Mouse (Mus musculus): ENCODE data around the gene Pdzrn4.

Gene Pdzrn4

DNA sequence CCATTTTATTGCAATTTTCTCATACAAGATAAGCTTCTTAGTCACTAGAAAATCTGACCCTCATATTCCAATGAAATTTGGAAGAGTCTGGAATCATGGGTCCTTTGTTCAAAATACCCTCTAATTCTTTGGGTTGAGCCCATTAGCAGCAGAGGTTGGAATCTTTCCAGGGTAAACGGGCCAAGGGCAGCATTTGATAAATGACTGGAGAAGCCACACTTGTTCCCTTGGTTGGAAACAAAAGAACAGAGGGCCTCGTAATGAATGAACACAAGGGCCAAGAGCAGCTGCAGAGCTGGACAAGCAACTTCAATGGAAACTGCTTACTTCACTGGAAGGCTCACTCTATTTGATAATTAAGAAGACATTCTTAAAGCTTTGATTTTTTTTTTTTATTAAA is 198.0 kb downstream of the Pdzrn4 start:
- peak in 1 of 2 experiments; percentile 3 for DNase-seq

DNA sequence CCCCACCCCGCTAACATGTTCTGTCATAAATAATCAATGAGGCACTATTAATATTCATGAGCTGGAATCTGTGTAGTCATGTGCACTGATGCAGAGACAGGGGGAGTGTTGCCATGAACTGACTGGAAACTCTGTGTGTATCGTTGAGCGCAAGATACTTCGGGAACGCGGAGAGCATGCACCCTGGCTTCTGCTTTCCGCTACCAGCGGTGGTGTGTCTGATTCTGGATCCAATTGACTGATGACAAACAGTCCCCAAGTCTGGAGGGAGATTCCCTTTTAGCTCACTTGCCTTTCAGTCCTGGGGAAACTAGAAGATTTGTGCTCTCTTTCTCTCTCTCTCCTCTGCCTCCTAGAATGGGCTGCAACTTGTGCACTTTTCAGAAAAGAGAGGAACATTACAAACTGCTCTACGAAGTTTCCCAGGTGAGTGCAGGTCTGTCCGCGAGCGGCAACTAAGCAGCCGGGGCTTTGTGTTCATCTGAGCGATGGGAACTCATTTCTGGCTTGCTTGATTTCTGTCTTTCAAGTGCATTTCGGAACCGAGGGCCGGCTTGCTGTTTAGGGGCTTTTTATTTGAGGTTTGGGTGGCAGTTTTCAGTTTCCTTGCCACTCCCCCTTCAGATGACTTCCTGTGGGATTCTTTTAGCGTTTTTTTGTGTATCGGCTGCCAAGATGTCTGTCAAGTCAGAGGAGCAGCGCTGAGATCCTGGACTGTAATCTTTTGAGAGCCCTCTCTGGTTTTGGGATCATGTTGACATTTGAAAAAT is 200.5 kb downstream of the Pdzrn4 start:
- peak; percentile 18 for DNase-seq

DNA sequence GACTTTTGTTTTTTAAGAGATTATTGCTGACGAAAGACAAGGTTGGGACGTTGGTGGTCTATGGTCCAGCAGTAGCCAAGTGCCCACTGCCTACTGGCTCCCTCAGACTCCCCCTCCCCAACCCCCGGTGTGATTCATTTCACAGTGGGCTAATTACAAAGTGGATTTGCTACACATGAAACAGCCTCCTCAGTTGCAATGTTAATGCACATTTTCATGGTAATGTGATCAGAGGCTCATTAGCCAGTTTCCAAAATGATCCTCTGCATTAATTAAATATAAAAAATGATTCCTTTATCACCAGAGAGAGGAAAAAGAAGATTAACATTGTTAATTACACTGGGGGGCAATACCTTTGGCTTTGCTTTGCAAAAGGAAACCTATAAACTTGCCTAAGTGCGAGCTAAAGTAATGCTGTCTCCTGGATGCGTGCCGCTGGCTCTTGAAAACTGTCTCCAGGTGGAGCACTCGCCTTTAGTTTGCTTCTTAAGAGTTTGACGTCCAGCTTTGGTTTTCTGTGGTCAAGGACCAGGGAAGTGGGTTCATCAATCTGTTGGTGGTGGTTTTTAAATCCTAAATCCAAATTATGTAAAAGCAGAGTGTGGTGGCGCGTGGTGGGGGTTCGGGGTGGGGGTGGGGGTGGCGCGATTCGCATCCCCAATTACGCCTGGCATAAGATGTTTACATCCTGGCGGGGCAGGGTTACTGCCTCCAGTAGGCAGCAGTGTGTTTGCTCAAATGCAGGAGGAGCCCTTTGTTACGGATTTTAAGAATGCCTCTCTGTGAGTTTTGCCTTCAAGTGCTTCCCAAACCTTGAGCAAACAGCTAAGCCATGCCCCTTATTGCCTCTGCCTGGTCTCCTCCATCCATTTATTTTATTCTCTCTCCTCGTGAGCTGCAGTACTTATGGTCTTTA is 202.0 kb downstream of the Pdzrn4 start:
- DNase-seq = peak; percentile 10 to 39

DNA sequence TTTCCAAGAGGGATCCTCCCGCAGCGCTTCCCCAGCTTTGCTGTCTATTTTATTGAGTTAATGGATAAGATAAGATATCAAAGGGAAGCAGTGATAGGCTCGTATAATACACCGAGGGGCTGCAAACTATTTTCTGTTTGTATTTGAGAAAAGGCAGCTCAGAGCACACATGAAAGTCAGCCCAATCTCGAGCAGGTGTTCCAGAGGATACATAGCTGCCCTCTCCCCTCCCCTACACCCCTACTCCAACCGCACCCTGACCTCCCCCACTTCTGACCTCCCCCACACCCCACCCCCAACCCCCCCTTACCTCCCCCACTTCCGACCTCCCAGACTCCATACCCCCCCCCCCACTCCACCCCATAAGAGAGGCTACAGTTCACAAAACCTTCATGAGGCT is 202.7 kb downstream of the Pdzrn4 start:
- DNase-seq = no peak

DNA sequence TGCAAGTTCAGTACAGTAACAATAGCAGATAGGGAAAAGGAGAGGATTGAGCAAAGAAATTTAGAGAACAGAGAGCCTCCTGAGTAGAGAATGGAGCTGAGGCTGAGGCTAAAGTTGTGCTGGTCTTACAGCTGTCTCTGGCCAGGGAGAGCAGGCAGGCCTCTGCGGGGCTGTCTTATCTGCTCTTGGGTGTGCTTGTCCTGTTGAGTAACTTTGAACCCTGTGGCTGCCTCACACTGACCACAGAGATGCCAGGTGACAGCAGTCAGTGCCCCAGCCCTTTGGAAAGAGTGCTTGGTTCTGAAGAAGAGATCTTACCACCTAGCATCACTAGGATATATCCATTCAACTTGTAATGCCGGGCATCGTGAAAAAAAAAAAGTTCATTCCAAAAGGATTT is 214.2 kb downstream of the Pdzrn4 start:
- no peak for DNase-seq

DNA sequence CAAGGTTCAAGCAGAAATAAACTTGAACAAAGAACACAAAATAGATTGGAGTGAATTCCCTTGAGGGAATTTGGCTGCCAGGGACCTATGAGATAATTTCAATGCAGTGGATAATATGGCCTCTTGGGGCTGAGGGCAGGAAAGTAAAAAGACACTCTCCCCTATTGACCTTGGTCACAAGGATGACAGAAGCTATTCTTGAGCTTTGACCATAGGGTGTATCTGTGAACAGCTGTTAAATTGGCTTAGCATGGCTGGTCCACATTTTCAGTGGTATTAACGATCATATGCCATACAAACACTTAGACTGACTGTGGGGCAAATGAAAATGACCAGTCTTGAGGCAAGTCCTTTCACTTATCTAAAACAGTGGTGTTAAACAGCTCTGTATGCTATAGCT is 215.7 kb downstream of the Pdzrn4 start:
- DNase-seq = no peak

DNA sequence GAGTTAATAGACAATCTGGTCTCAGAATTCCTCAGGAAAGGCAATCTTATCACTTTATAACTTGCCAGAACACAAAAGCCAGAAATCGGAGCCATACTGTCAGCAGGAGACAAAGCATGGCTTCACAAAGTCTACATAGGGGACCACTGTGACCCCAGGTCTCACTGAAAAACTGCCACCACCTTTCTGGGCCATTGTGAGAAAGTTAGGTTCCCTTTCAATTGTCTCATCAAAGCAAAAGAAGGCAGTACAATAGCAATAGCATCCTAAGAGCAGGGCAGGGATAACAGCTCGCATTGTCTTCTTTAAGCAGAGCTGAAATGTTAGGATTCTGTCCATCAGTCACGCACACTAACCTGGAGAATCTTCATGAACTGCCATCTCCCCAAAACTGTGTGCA is 216.5 kb downstream of the Pdzrn4 start:
- no peak for DNase-seq

DNA sequence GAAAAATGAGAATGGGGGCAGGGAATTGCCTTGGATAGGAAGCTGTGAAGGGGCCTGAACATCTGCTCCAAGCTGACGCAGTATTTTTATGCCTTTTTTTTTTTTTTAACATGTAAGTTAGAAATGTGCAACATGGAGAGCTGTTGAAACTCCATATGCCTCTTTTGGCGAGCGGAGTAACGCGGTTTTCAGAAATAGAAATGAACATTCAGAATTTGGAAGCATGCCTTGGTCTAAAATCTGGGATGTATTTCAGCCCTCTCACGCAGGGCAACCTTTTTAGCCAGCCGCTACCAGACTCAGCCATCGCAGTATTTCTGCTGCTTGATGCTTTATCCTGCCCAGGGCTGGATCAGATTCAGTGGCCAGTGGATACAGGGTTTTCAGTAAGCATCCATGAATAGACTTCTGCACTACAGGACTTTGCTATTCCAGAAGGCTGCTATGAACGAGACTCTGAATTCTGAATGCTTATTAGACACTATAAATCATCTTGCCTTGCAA is 225.1 kb downstream of the Pdzrn4 start:
- peak; percentile 66 to 74 for DNase-seq

DNA sequence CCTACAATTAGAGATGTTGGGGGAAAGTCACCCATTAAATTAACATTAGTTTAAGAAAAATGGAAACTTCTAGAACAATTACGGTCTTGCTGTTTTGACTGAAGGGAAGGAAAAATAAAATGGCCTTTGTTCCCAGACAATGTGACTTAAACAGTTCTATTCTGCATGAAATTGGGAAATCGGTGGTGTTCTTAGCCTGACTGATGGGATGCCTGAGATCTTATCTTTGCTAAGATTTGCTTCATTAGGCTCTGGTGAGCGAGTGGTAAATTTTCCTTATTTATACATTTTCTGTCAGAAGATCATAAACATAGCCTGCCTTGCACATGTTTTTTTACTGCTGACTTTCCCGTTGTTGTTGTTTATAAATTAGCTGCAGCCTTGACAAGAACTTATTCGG is 225.6 kb downstream of the Pdzrn4 start:
- DNase-seq = no peak

DNA sequence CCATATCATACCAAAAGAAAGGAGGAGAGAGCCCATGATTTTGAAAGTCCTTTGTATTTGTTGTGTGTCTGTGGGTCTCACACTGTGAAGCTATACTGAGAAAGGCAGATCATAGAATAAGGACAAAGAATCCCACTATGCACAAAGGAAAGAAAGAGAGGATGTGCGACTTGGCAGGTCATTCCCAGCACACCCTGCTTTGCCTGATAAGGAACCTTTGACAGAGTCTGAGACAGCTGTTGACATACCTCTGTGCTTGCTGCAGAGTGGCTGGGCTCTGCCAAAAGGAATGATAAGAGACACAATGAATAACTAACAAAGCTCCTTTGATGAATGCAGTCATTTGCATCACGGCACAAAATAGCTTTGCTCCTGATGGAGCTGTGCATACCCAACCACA is 232.5 kb downstream of the Pdzrn4 start:
- DNase-seq = no peak

DNA sequence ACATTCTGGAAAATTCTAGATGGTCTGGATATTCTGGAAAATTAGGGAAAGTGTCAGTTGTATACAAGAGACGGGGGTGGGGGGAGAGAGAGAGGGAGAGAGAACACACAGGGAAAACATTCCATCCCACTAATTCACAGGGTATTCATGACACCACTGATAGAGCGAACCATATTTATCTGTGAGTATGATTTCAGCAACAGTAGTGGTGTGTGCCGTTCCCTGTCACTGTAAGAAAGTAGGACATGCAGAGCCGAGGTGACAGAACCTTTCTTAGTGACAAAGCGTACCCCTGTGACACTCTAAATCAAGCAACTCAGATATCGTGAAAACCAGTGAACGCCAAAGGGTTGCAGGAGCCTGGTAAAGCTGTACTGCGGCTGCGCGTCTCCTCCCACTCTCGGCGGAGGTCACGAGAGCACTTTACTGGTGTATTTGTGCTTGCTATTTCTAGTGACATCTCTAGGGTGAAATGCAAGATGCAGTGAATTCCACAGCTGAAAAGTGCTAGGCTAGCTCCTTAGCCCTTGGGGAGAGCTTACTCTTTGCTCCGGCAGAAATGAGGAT is 237.4 kb downstream of the Pdzrn4 start:
- DNase-seq = no peak

DNA sequence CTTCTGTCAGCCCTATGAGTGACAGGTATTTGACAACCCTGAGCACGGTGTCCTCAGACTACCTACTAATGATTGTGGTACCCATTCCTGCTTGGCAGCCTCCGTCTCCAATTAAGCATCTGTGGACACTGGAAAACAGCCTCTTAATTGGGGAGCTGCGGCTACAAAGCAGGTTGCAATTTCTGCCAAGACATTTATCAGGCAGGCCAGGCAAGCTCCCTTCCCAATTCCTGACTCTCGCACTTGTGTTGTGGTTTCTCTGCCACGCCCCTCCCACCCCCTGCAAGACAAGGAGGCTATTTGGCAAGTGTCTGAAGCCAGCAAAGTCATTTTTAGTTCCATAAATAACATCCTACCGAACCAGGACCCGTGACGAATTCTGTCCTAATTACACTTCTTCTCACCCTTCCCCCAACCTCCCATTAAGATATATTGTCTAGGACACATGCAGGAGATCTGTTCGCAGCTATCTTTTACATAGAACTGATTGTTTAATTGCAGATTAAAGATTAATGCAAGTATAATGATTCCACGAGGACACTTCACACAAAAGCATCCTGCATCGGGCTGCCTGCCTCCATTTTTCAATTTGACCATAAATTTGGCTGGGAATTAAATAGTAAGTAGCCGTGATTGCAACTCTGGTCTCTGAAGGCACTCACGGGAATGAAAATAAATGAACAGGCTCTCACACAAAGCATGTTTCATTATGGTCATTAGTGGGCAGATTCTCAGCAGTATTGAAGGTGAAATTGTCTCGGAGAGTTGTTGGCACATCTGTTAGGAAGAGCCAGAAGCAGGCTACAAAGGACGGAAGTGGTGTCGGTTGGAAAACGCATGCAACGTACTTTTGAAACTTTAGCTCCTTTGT is 243.8 kb downstream of the Pdzrn4 start:
- peak in 1 of 2 experiments; percentile 14 for DNase-seq

DNA sequence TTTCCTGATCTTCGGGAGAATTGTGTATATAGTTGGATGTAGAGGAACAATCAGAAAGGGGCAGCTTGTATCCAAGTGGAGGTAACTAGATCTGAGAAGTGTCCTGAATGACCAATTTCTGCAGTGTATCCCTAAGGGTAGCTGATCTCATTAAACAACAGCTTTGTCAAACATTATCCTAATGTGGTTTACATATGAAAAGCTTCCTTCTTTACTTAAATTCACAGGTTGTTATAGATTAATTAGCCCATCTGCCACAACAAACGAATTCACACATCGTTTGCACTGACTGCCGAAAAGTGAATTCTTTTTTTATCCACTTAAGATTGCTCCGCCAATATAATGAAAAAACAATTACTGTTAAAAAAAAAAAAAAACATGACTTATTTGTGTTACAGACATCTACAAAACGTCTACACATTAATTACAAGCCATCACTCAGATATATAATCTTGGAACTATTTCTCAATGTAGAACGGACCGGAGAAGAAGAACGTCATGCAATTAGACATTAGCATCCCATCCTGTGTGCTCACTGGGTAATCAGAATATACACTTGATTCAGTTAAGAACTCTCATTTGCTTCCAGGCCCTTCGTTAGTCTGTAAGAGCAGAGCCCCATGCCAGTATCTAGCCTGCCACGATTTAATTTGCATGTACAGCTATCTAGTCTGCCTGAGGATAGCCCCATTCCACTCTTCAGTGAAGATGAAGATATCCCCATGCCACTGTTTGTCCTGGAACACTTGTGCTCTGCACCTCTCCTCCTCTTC is 274.8 kb downstream of the Pdzrn4 start:
- no peak for DNase-seq

DNA sequence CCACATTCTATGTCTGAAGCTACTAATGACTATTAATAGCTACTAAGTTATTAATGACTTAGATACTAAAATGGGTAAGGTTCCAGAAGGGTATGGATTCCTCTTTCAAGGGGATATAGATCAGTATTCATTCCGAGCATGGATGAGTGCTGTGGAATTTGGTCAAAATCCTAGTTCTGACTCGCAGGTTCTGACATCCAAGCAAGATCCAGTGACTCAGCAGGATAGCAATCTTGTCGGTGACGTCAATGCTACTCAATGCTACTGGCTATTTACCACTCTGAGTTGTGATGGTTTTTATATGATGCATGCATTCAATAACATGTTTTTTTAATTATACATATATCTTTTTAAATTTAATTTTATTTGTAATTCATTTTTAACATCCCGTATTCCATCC is 279.4 kb downstream of the Pdzrn4 start:
- DNase-seq = no peak

DNA sequence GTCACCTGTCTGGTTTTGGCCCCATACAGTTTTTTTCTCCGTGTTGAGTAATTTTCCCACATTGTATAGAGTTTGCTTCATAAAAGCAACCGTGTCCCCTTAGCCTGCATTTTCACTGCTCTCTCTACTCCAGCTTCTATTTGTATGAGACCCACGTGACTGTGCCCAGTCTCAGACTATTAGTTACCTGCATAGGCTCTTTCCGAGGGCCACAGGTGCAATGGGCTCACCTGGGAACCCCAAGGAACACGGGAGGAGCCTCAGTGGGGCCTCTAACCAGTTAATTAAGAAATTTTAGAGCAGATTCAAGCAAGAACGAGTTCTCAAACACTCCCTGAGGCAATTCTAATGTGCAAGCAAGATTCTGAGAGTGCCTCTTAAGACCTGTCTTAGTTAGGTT is 281.7 kb downstream of the Pdzrn4 start:
- no peak for DNase-seq

DNA sequence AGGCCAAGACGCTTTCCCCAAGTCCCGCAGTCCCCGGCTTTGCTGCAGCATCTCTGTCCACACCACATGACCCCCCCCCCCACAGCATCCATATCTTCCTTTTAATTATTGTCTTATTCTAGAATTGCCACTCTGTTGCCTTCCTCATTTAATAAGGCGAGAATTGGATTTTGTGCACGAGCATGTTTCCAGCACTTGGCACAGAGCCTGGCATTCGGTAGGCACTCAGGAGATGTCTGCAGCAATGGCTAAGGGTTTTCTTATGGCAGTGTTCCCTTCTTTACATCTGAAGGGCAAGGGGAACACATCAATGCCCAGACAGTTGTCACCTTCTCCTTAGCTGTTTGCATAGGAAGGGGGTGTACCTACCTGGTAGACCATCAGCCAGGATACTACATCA is 282.9 kb downstream of the Pdzrn4 start:
- DNase-seq = peak; percentile 16 to 40

DNA sequence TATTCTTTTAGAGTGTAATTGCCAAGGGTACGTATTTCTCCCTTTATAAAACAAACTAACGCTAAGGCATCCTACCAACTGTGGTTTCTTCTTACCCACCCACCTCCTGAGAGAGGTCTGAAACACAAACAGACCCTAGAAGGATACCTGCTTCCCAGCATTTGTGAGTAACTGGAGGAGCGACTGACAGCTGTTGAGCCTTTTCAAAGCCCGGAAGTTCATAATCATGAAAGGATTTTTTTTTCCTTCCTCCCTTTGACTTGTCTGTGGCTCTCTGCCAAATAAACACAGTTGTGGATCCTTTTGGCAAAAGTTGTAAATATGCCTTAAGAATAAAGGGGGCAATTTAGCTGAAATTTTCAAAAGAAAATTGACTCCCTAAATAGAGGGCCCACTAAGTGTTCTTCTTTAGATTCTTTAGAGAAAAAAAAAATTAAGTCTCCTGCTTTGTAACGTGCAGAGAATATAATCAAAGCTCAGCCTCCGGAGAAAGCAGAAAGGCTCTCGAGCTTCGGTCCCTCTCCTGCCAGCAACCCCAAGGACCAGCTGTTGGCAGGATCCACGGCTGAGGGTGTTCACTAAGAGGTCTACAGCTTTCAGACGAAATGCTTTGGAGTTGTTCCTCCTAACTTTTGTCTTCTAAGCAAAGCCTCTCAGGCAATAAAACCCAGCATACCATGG is 299.7 kb downstream of the Pdzrn4 start:
- DNase-seq = no peak

DNA sequence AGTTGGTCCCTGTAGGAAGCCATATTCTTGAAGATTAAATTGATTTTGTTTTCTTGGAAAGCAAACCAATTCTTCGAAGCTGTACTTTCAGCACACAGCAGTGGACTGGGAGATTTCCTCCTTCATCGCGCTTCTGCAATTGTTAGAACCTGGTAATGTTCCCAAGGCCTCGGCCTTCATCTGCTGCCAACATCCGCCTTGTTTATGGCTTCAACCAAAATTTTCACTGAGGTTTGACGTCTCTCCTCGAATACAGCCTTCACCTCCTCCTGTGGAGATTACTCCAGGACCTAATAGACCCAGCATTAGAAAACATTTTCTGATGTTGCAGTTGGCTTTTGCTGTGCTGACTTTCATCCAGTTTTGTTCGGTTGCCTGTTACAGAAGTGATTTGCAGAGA is 307.5 kb downstream of the Pdzrn4 start:
- DNase-seq = no peak

DNA sequence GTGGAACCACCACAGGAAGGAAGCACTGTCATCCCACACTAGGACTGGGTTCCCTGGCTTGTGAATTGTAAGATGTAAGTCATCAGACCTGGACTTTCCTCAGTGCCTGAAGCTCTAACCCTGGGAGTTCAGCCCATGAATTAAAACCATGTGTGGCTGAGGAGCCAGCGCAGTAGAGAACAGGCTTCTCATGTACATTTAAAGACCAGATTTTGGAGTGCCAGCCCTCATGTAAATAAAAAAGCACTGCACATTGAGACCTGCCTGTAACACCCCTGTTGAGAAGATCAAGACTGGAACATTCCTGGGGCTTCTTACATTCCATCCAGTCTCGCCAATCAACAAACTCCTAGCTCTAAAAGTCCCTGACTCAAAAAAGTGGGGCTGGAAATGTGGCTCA is 342.0 kb downstream of the Pdzrn4 start:
- no peak for DNase-seq

DNA sequence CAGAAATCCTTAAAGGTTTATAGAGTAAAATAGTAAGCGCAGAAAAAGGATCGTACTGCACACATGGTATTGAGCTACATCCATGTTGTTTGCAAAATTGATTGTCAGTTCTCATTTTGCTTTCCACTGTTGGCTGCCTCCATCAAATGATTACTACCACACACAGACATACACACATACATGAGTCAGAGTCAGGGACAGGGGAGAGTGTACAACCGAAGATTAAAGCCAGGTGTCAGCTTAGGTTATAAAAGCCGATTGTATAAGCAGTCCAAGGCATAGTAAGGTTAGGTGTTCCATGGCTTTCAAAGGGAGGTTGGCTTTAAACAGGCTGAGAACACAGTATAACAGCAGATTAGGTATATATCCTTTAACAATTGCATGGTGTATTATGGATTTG is 343.2 kb downstream of the Pdzrn4 start:
- DNase-seq = no peak

DNA sequence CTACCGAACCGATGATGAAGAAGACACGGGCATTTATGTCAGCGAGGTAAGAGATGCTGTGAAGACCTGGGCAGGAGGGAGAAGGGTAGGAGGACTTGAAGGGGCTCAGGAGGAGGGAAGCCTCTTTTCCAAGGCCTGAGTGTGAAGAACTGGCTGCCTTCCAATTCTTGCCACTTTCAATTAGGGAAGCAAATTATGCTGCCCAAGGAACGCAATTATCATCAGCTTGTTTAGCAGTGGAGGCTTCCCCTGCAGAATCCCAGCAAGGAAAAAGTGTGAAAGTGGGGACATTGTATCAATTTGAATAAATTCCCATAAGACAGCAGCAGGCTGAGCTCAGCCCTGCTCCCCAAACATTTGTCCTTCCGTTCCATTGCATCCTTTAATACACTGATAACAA is 346.9 kb downstream of the Pdzrn4 start:
- DNase-seq = peak; percentile 7 to 11
